Mouse (Mus musculus) forebrain, embryonic 11.5 days (tissue): ENCODE measurements around the gene Olfr545. TPM values are rescaled to one million over a fixed set of nuclear protein-coding genes. Genes with fewer than 3 reads are reported as not detected.
A peak's percentile ranks its signal among the peaks of the same experiment; 100 is the strongest.

Experiments used
- ATAC-seq: fragments of 200-750 bp; cut with Nextera tagmentation; replicated peaks from 2 replicates; pipeline ENCODE4 v1.8.0; 2017; ENCODE audit warnings: moderate TSS enrichment; ENCODE audit not compliant: low FRiP score
- DNase-seq: peaks from one replicate; pipeline ENCODE4 v3.0.0-alpha.2; 2017; ENCODE audit warnings: low spot score
- H3K27ac ChIP-seq: fragments of 300-500 bp; sonication (generic); 2 replicates; pipeline ENCODE4 v1.5.1; 2014; ENCODE audit warnings: low read depth, low read length
- H3K27me3 ChIP-seq: fragments of 300-500 bp; sonication (generic); 2 replicates; pipeline ENCODE4 v1.6.1; 2014; ENCODE audit warnings: mild to moderate bottlenecking, low read length, mixed read lengths; ENCODE audit not compliant: control insufficient read depth, insufficient read depth
- H3K36me3 ChIP-seq: fragments of 300-500 bp; sonication (generic); 2 replicates; pipeline ENCODE4 v1.6.1; 2014; ENCODE audit warnings: mild to moderate bottlenecking, low read length, moderate library complexity, mixed read lengths; ENCODE audit not compliant: control insufficient read depth, insufficient read depth
- H3K4me1 ChIP-seq: fragments of 300-500 bp; sonication (generic); replicated peaks from 2 replicates; pipeline ENCODE4 v1.6.1; 2014; ENCODE audit warnings: low read length, mixed read lengths; ENCODE audit not compliant: control insufficient read depth, insufficient read depth
- H3K4me2 ChIP-seq: fragments of 300-500 bp; sonication (generic); 2 replicates; pipeline ENCODE4 v1.6.1; 2014; ENCODE audit warnings: low read depth, mild to moderate bottlenecking, low read length, moderate library complexity, mixed read lengths; ENCODE audit not compliant: severe bottlenecking
- H3K4me3 ChIP-seq: fragments of 300-500 bp; sonication (generic); 2 replicates; pipeline ENCODE4 v1.5.1; 2014; ENCODE audit warnings: low read depth, low read length
- H3K9ac ChIP-seq: fragments of 300-500 bp; sonication (generic); 2 replicates; pipeline ENCODE4 v1.6.1; 2014; ENCODE audit warnings: low read length
- H3K9me3 ChIP-seq: fragments of 300-500 bp; sonication (generic); 2 replicates; pipeline ENCODE4 v1.6.1; 2016; ENCODE audit warnings: low read length, mixed read lengths; ENCODE audit not compliant: control insufficient read depth
- WGBS: fragments of 180-500 bp; shearing (Covaris S2); extraction: QIAGEN DNeasy Blood & Tissue Kit; methylation state at CpG from one replicate; pipeline ENCODE4 v1.1.7; 2014; 5-methylcytosine and 5-hydroxymethylcytosine counted together
- polyA plus RNA-seq: library from polyadenylated mRNA; unstranded; fragments of >200 nt; fragmentation: Nextera tagmentation; extraction: Ambion mirVana; gene quantifications from 2 replicates; pipeline ENCODE4 v1.2.1, GENCODE M21; 2014

The Olfr545 gene
- polyA plus RNA-seq, 1 experiment from 2014 or later, result 0.09 TPM

DNA sequence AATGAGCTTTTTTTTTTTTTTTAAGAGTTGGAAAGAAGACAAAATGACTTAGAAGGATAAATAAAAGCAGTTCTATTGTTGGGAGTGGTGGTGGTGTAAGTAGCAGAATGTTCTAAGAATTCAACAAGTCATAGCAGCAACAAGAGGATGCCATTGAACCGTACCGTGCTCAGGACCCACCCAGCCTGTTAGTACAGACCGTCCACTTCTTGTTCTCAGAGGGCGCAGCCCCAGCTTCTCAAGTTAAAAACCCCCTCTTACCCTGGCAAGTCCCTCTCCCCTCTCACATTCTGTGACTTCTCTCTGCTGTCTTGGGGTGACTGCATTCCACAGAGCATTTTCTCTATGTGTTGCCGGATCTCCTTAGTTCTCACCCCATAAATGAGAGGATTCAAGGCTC is 22.8 kb downstream of the Olfr545 start:
- Histone ChIP-seq H3K4me3 (no peak overlapping the region), H3K36me3 (no peaks in the 10 kb centered on the region), H3K27me3 (no peaks in the 10 kb centered on the region), H3K4me1 (no peaks in the 10 kb centered on the region), H3K9me3 (no peaks in the 10 kb centered on the region), H3K27ac (no peak overlapping the region), H3K4me2 (no peak overlapping the region), H3K9ac (no peak overlapping the region)
- DNase-seq, result peak; percentile 37
- no peak for ATAC-seq
- WGBS, result 94% methylated on average over 5 of the region's 5 CpGs

DNA sequence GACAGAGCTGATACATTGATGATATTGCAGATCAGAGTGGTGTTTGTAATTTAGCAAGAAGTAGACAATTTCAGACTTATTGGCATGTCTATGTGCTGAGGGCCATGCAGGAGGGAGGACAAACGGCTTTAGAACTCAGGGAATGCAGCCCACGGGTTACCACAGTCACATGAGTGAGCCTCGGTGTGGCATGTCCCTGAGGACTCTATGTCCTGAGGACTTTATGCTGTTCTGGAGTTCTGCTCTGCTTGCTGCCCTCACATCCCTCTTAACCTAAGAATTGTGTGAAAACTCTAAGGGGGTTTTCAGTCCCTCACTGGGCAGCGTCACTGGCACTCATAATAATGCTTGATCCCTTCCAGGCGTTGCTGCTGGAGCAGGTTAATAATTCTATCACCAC is 26.7 kb downstream of the Olfr545 start:
- H3K9me3 ChIP-seq, result no peaks in the 10 kb centered on the region
- no peak overlapping the region for H3K4me3 ChIP-seq
- peaks cover 10% of the 10 kb centered on the region for H3K36me3 ChIP-seq
- H3K4me2 ChIP-seq, result no peak overlapping the region
- H3K4me1 ChIP-seq, result no peaks in the 10 kb centered on the region
- peak; percentile 28 for DNase-seq
- ATAC-seq, result no peak
- no peaks in the 10 kb centered on the region for H3K27me3 ChIP-seq
- H3K9ac ChIP-seq, result no peak overlapping the region
- H3K27ac ChIP-seq, result no peak overlapping the region
- WGBS, result 76% methylated on average over 5 of the region's 5 CpGs

DNA sequence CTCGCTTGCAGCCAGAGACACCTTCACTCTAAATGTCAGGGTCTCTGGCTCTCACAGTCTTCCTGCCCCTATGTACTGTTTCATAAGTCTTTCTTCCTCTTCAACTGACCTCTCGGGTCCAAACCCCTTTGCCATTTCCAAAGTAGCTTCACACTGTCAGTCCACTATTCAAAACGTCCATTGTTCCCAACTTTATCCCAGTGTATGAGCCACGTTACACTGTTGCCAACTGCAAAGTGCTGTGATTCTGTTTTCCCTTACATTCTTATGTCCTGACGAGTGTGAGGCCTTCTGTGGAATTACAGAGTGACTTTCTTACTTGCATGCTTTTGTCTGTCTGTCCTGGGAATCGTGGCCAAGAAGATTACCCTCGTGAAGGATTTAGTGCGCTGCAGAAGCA is 31.8 kb downstream of the Olfr545 start:
- H3K4me1 ChIP-seq, result no peaks in the 10 kb centered on the region
- H3K27ac ChIP-seq, result no peak overlapping the region
- peaks cover 27% of the 10 kb centered on the region for H3K36me3 ChIP-seq
- no peaks in the 10 kb centered on the region for H3K27me3 ChIP-seq
- H3K4me2 ChIP-seq, result no peak overlapping the region
- no peak for ATAC-seq
- no peak overlapping the region for H3K4me3 ChIP-seq
- 90% methylated on average over 8 of the region's 8 CpGs for WGBS
- H3K9me3 ChIP-seq, result no peaks in the 10 kb centered on the region
- no peak overlapping the region for H3K9ac ChIP-seq
- DNase-seq, result peak; percentile 6

DNA sequence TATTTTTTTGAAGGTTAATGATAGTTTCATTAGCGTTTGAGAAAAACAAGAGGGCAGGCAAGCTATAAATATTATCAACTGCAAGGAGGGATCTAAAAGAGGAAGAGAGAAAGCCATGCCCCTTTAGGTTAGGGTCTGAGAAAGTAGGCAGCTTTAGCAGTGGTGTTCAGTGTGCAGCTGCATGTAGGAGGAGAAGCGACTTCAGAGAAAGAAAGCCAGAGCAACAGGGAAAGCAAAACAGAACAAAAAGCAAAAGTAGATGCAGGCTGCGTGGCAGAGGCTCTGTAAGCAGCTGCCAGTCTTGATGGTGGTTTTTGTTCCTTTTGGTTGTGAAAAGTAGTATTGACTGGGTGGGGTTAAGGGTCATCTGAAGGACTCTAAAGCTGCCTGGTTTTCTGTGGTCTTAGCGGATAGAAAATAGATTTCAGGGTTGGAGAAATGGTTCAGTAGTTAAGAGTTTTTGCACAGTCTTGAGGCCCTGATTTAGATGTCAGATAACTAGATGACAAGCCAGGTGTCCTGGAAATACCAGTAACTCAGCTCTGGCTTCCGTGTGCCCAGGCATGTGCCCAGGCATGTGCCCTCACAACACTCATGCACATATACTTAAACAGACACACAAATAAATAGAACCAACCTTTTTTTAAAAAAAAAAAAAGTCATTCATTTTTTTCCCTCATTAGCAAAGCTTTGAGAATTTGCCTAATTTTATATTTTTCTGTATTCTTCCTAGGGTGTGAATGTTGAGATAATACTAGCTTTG is 40.6 kb downstream of the Olfr545 start:
- no peaks in the 10 kb centered on the region for H3K9me3 ChIP-seq
- no peaks in the 10 kb centered on the region for H3K27me3 ChIP-seq
- 85% methylated on average over 5 of the region's 5 CpGs for WGBS
- DNase-seq, result peak; percentile 16
- H3K4me1 ChIP-seq, result no peaks in the 10 kb centered on the region
- peaks cover 26% of the 10 kb centered on the region for H3K36me3 ChIP-seq
- H3K9ac ChIP-seq, result no peak overlapping the region
- H3K4me3 ChIP-seq, result no peak overlapping the region
- H3K4me2 ChIP-seq, result no peak overlapping the region
- ATAC-seq, result no peak
- no peak overlapping the region for H3K27ac ChIP-seq

DNA sequence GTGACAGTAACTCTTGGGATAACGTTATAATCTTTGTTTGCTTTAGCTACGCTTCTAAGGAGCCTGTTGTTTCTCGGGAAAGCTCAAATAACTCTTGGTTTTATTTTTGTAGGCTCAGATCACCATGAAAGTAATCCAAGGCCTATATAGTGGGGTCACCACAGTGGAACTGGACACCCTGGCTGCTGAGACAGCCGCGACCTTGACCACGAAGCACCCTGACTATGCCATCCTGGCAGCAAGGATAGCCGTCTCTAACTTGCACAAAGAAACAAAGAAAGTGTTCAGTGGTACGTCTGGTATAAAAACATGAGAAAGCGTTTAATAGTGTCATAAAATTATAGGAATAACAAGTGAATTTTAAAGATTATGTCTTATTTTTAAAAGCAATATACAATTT is 52.9 kb downstream of the Olfr545 start:
- no peak for ATAC-seq
- Histone ChIP-seq H3K9me3 (no peaks in the 10 kb centered on the region), H3K4me1 (peaks cover 4% of the 10 kb centered on the region), H3K27me3 (no peaks in the 10 kb centered on the region), H3K27ac (no peak overlapping the region), H3K4me2 (no peak overlapping the region), H3K36me3 (peaks cover 21% of the 10 kb centered on the region), H3K4me3 (no peak overlapping the region), H3K9ac (no peak overlapping the region)
- DNase-seq, result peak; percentile 17
- 92% methylated on average over 9 of the region's 9 CpGs for WGBS

DNA sequence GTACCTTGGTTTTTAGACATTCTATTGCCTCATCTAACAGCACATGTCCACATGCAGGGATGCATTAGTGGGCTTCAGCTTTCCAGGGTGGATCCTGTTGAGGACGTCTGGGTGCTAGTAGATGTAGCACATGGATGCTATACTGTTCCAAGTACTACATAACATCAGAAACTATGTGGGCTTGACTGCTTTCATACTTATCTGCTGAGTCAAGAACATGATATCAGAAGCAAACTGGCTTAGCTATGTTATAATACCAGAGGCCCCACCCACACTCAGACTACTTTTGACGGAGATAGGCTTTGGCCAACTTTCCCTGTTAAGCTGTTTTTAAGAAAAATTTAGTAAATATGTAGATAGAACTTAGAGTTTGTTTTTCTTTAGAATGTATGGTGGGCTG is 55.1 kb downstream of the Olfr545 start:
- peak overlapping the region; percentile 8; the same call in 1 of the 2 replicates for H3K4me2 ChIP-seq
- peaks cover 4% of the 10 kb centered on the region for H3K4me1 ChIP-seq
- H3K4me3 ChIP-seq, result no peak overlapping the region
- peak; percentile 18 for DNase-seq
- WGBS, result 82% methylated on average over 2 of the region's 2 CpGs
- peaks cover 16% of the 10 kb centered on the region for H3K36me3 ChIP-seq
- H3K27ac ChIP-seq, result no peak overlapping the region
- ATAC-seq, result no peak
- no peaks in the 10 kb centered on the region for H3K27me3 ChIP-seq
- no peak overlapping the region for H3K9ac ChIP-seq
- no peaks in the 10 kb centered on the region for H3K9me3 ChIP-seq

DNA sequence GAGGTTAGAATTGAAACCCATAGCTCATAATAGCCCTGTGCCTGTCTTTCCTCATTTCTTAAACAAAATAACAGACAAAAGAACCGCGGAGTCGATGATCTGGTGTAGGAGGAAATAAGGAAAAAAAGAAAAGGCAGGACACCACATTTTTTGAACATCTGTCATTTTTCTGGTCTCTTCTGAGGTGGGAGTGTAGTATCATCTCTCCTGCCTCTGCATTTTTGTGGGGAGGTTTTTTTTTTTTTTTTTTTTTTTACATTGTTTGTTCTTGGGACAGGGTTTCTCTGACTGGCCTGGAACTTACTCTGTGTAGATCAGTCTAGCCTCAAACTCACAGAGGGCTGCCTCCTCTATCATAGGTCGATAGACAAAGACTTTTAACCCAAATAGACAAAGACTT is 56.9 kb downstream of the Olfr545 start:
- Histone ChIP-seq H3K9me3 (no peaks in the 10 kb centered on the region), H3K27ac (peak overlapping the region; percentile 76), H3K27me3 (no peaks in the 10 kb centered on the region), H3K4me2 (peak overlapping the region; percentile 59), H3K4me1 (peaks cover 4% of the 10 kb centered on the region), H3K9ac (peak overlapping the region; percentile 79), H3K4me3 (peak overlapping the region; percentile 67), H3K36me3 (peaks cover 12% of the 10 kb centered on the region)
- DNase-seq (peak; percentile 3), ATAC-seq (no peak; the same call in 1 of the 2 replicates)
- WGBS, result 2% methylated on average over 4 of the region's 4 CpGs

DNA sequence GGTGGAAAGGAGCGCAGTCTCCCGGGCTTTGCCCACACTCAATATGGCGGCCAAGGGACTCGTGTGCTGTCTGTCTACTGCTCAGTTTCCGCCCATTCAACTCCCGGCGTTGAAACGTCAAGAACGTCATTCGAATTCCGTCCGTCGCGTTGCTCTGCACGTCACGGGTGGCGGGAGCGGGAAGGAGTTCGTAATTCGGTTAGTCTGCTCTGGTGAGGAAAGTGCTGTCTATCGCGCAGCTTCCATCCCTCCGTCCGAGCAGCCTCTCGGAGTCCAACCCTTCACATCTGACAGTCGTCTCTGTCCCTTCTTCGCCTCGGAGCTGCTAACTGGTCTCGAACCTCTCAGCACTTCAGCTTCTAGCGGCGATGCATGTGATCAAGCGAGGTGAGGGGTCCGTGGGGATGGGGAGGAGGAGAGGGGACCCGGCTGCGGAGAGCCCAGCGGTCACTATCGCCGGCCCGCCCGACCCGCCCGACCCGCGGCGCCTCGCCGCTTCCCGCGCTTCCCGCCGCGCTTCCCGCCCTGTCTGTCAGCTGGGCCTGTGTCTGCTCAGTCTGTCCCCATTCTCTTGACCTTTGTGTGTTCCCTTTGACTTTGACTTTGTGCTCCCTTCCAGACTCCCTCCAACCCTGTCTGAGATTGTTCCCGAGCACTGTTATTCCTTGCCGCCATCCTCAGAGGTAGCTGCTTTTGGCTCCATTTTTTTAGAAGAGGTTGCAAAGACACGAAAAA is 57.5 kb downstream of the Olfr545 start, which contains the start of gene Rrm1:
TSS of gene Rrm1 (plus strand) at position 39 of the 735 bp plus-strand sequence.
- Histone ChIP-seq H3K9me3 (no peaks in the 10 kb centered on the region), H3K4me3 (peak within 1 kb of the TSS; percentile 67), H3K9ac (peak within 1 kb of the TSS; percentile 79), H3K27ac (peak within 1 kb of the TSS; percentile 76), H3K36me3 (peaks cover 11% of the 10 kb centered on the region), H3K4me1 (peaks cover 4% of the 10 kb centered on the region), H3K27me3 (no peaks in the 10 kb centered on the region), H3K4me2 (peak within 1 kb of the TSS; percentile 59)
- peak; percentile 98 for ATAC-seq
- DNase-seq, result peak; percentile 96
- WGBS, result under 1% methylated on average over 39 of the region's 56 CpGs
